Mouse (Mus musculus): ENCODE measurements at regions not wholly inside any gene's neighbourhood (a gene's known extent, or its start where the extent isn't known, plus 50 kb on each side); places are given as distances from the start of the nearest gene placed in this dataset.

DNA sequence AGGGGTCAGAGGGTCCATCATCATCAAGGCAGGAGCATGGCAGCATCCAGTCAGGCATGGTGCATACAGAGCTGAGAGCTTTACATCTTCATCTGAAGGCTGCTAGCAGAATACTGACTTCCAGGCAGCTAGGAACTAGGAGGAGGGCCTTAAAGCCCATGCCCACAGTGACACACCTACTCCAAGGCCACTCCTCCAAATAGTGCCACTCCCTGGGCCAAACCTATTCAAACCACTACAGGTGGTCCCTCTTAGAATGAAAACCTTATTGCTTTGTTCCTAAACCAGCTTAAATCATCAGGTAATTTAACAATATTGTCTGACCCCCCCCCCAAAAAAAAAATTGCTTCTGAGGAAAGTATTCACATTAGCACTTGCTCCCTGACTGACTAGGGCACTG is 190.3 kb downstream of the Zfp326 start:
- Histone ChIP-seq H3K4me3 (replicated peaks; ENCODE audit: low read length) (no peak overlapping the region), H3K36me3 (ENCODE audit: control insufficient read depth, insufficient read depth, low read length) (no peaks in the 10 kb centered on the region), H3K9me3 (ENCODE audit: control insufficient read depth, low read length) (peaks cover 8% of the 10 kb centered on the region), H3K27me3 (ENCODE audit: control insufficient read depth, insufficient read depth, low read length) (no peaks in the 10 kb centered on the region), H3K27ac (replicated peaks; ENCODE audit: low read depth, low read length) (no peak overlapping the region), H3K4me1 (ENCODE audit: control insufficient read depth, insufficient read depth, low read length) (no peaks in the 10 kb centered on the region), H3K9ac (ENCODE audit: low read depth, low read length, severe bottlenecking) (no peak overlapping the region), H3K4me2 (replicated peaks; ENCODE audit: low read depth, low read length, severe bottlenecking) (no peak overlapping the region)
- ATAC-seq (ENCODE audit: low FRiP score, low read depth) (no peak), DNase-seq (ENCODE audit: low spot score) (no peak)
- no peak for TF ChIP-seq POLR2A (IDR thresholded peaks at IDR 0.05; ENCODE audit: borderline replicate concordance, extremely low read depth, insufficient read depth, insufficient read length)

DNA sequence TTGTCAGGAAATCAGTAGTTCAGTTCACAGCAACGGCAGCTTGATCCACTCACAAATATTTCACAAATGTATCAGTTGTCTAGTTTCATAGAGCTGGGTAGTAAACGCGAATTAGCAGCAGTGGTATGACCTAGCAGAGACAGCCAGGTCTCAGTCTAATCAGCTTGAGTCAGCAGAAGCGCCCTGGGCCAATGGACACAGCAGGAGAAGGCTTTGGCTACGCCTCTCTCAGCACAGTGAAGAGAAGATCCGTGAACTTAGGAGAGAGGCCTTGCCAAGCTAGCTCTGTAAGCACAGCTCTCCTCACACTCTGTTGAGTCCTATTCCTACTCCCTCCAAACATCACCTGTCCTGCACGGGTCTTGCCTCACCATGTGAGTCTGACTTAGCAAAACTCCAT is 188.0 kb downstream of the Zfp326 start:
- no peak for DNase-seq (ENCODE audit: low spot score)
- WGBS = 86% methylated on average over 7 of the region's 7 CpGs
- Histone ChIP-seq H3K4me1 (ENCODE audit: control insufficient read depth, insufficient read depth, low read length) (no peaks in the 10 kb centered on the region), H3K27ac (replicated peaks; ENCODE audit: low read depth, low read length) (no peak overlapping the region), H3K4me3 (replicated peaks; ENCODE audit: low read length) (no peak overlapping the region), H3K9me3 (ENCODE audit: control insufficient read depth, low read length) (peaks cover 8% of the 10 kb centered on the region), H3K4me2 (replicated peaks; ENCODE audit: low read depth, low read length, severe bottlenecking) (no peak overlapping the region), H3K9ac (ENCODE audit: low read depth, low read length, severe bottlenecking) (no peak overlapping the region), H3K36me3 (ENCODE audit: control insufficient read depth, insufficient read depth, low read length) (no peaks in the 10 kb centered on the region), H3K27me3 (ENCODE audit: control insufficient read depth, insufficient read depth, low read length) (no peaks in the 10 kb centered on the region)
- no peak for ATAC-seq (ENCODE audit: low FRiP score, low read depth)
- TF ChIP-seq POLR2A (IDR thresholded peaks at IDR 0.05; ENCODE audit: borderline replicate concordance, extremely low read depth, insufficient read depth, insufficient read length) = no peak

DNA sequence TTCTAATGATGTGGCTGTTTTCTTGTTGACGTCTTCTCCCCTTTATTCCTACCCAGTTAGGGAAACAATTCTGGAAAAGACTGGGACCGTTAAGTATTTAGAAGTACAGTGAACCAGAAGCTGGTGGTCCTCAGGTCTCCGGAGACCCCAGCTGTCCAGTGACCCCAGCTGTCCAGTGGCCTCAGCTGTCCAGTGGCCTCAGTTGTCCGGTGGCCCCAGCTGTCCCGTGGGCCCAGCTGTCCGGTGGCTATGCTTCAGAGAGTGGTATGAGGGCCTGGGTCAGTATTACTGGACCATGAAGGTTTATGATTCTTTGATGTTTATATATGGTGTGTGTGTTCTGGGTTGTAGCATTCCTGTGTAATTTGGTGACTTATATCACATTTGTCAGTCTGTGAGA is 186.6 kb downstream of the Zfp326 start:
- H3K36me3 ChIP-seq (ENCODE audit: control insufficient read depth, insufficient read depth, low read length) = no peaks in the 10 kb centered on the region
- no peak overlapping the region for H3K4me3 ChIP-seq (replicated peaks; ENCODE audit: low read length)
- no peak for TF ChIP-seq POLR2A (IDR thresholded peaks at IDR 0.05; ENCODE audit: borderline replicate concordance, extremely low read depth, insufficient read depth, insufficient read length)
- H3K4me2 ChIP-seq (replicated peaks; ENCODE audit: low read depth, low read length, severe bottlenecking) = no peak overlapping the region
- no peaks in the 10 kb centered on the region for H3K4me1 ChIP-seq (ENCODE audit: control insufficient read depth, insufficient read depth, low read length)
- no peak overlapping the region for H3K9ac ChIP-seq (ENCODE audit: low read depth, low read length, severe bottlenecking)
- H3K9me3 ChIP-seq (ENCODE audit: control insufficient read depth, low read length) = peaks cover 8% of the 10 kb centered on the region
- WGBS = 77% methylated on average over 6 of the region's 6 CpGs
- DNase-seq (ENCODE audit: low spot score) (no peak), ATAC-seq (ENCODE audit: low FRiP score, low read depth) (no peak)
- no peak overlapping the region for H3K27ac ChIP-seq (replicated peaks; ENCODE audit: low read depth, low read length)
- no peaks in the 10 kb centered on the region for H3K27me3 ChIP-seq (ENCODE audit: control insufficient read depth, insufficient read depth, low read length)

DNA sequence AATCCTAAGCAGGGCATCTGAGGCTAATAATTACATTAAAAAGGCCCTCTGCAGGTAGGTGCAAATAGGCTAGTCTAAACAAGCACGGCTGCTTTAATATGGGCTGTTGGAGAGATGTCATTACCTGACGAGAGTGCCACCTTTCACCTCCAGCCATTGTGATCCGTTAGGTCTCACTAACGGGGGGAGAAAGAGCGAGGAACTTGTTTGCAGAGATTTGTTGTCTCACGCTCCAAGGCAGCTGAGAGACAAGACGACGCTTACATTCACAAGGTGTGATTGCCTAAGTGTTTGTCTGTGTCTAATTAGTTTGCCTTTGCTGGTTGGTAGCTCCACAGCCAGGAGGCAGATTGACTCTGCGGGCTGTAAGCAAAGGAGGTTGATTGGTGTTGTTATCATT is 180.3 kb downstream of the Zfp326 start:
- H3K4me2 ChIP-seq (replicated peaks; ENCODE audit: low read depth, low read length, severe bottlenecking) = no peak overlapping the region
- 10% methylated on average over 9 of the region's 9 CpGs for WGBS
- ATAC-seq (ENCODE audit: low FRiP score, low read depth) = no peak

DNA sequence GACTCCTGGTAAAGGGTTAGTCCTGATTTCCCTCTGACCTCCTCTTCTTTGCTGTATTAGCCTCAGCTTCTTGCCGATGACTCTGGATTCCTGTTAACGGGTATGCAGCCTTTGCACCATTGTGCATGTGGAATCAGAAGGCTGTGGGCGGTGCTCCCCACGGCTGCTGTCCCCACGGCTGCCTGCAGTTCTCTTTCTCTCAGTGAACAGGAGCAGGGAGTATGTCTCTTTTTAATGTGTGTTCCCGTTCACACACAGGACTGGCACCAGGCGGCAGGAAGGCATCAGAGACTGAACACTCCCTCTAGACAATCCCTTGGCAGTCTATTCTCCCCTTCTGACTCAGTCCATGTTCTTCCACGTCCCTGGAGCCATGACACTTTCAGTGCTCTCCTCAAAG is 178.9 kb downstream of the Zfp326 start:
- Histone ChIP-seq H3K4me1 (ENCODE audit: control insufficient read depth, insufficient read depth, low read length) (no peaks in the 10 kb centered on the region), H3K27me3 (ENCODE audit: control insufficient read depth, insufficient read depth, low read length) (no peaks in the 10 kb centered on the region), H3K4me2 (replicated peaks; ENCODE audit: low read depth, low read length, severe bottlenecking) (no peak overlapping the region), H3K36me3 (ENCODE audit: control insufficient read depth, insufficient read depth, low read length) (no peaks in the 10 kb centered on the region), H3K4me3 (replicated peaks; ENCODE audit: low read length) (no peak overlapping the region), H3K9me3 (ENCODE audit: control insufficient read depth, low read length) (no peaks in the 10 kb centered on the region), H3K27ac (replicated peaks; ENCODE audit: low read depth, low read length) (no peak overlapping the region), H3K9ac (ENCODE audit: low read depth, low read length, severe bottlenecking) (no peak overlapping the region)
- no peak for TF ChIP-seq POLR2A (IDR thresholded peaks at IDR 0.05; ENCODE audit: borderline replicate concordance, extremely low read depth, insufficient read depth, insufficient read length)
- no peak for ATAC-seq (ENCODE audit: low FRiP score, low read depth)
- no peak for DNase-seq (ENCODE audit: low spot score)
- WGBS = 50% methylated on average over 8 of the region's 8 CpGs

More for the DNA sequence above, 180.3 kb downstream of the Zfp326 start:
- Histone ChIP-seq H3K4me3 (replicated peaks; ENCODE audit: low read length) (no peak overlapping the region), H3K9ac (ENCODE audit: low read depth, low read length, severe bottlenecking) (no peak overlapping the region), H3K36me3 (ENCODE audit: control insufficient read depth, insufficient read depth, low read length) (no peaks in the 10 kb centered on the region), H3K27ac (replicated peaks; ENCODE audit: low read depth, low read length) (no peak overlapping the region), H3K27me3 (ENCODE audit: control insufficient read depth, insufficient read depth, low read length) (no peaks in the 10 kb centered on the region), H3K9me3 (ENCODE audit: control insufficient read depth, low read length) (no peaks in the 10 kb centered on the region), H3K4me1 (ENCODE audit: control insufficient read depth, insufficient read depth, low read length) (no peaks in the 10 kb centered on the region)
- TF ChIP-seq POLR2A (IDR thresholded peaks at IDR 0.05; ENCODE audit: borderline replicate concordance, extremely low read depth, insufficient read depth, insufficient read length) = no peak
- DNase-seq (ENCODE audit: low spot score) = no peak

DNA sequence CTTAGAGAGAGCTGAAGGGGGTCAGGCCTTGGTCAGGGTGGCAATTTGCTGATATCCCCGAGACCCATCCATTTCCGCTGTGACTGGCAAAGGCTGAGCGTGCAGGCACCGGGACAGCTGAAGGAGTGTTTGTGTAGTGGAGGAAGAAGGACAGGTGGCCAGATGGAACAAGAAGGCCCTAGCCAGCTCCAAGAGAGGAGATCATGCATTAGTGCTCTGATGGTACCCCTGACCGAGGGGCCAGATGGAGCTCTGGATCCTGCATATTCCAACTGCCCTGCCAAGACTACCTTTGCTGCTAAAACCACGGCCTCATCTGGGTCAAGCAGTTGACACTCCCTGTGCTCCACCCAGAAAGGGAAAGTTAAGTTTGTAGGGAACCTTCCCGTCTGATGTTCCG is 174.7 kb downstream of the Zfp326 start:
- no peak overlapping the region for H3K4me3 ChIP-seq (replicated peaks; ENCODE audit: low read length)
- H3K4me1 ChIP-seq (ENCODE audit: control insufficient read depth, insufficient read depth, low read length) = no peaks in the 10 kb centered on the region
- H3K9ac ChIP-seq (ENCODE audit: low read depth, low read length, severe bottlenecking) = no peak overlapping the region
- H3K27me3 ChIP-seq (ENCODE audit: control insufficient read depth, insufficient read depth, low read length) = no peaks in the 10 kb centered on the region
- H3K4me2 ChIP-seq (replicated peaks; ENCODE audit: low read depth, low read length, severe bottlenecking) = no peak overlapping the region
- DNase-seq (ENCODE audit: low spot score) (no peak), ATAC-seq (ENCODE audit: low FRiP score, low read depth) (no peak)
- no peaks in the 10 kb centered on the region for H3K9me3 ChIP-seq (ENCODE audit: control insufficient read depth, low read length)
- no peak for TF ChIP-seq POLR2A (IDR thresholded peaks at IDR 0.05; ENCODE audit: borderline replicate concordance, extremely low read depth, insufficient read depth, insufficient read length)
- no peak overlapping the region for H3K27ac ChIP-seq (replicated peaks; ENCODE audit: low read depth, low read length)
- no peaks in the 10 kb centered on the region for H3K36me3 ChIP-seq (ENCODE audit: control insufficient read depth, insufficient read depth, low read length)
- 87% methylated on average over 8 of the region's 8 CpGs for WGBS
